Mouse (Mus musculus) ES-Bruce4 (cell line): ENCODE results near the gene Ntn1. TPM values are rescaled to one million over a fixed set of nuclear protein-coding genes. Genes with fewer than 3 reads are reported as not detected.

Source experiments
- H3K27ac ChIP-seq: 2 replicates; pipeline ENCODE4 v1.5.1; 2012; ENCODE audit warnings: low read length, inconsistent platforms; ENCODE audit not compliant: insufficient read depth
- H3K27me3 ChIP-seq: 2 replicates; pipeline ENCODE4 v1.6.1; 2012; ENCODE audit warnings: mild to moderate bottlenecking, low read length, inconsistent platforms; ENCODE audit not compliant: control insufficient read depth, poor library complexity, insufficient read depth, severe bottlenecking
- H3K36me3 ChIP-seq: 2 replicates; pipeline ENCODE4 v1.6.1; 2012; ENCODE audit warnings: inconsistent platforms, mild to moderate bottlenecking, low read length, moderate library complexity; ENCODE audit not compliant: control insufficient read depth, poor library complexity, insufficient read depth, severe bottlenecking
- H3K4me1 ChIP-seq: one replicate; pipeline ENCODE4 v1.8.1; 2011; ENCODE audit warnings: low read length; ENCODE audit not compliant: control insufficient read depth, insufficient read depth
- H3K4me3 ChIP-seq: 2 replicates; pipeline ENCODE4 v1.5.1; 2011; ENCODE audit warnings: low read depth, mild to moderate bottlenecking, low read length
- H3K9ac ChIP-seq: 2 replicates; pipeline ENCODE4 v1.6.1; 2012; ENCODE audit warnings: low read depth, mild to moderate bottlenecking, inconsistent platforms; ENCODE audit not compliant: poor library complexity, severe bottlenecking
- H3K9me3 ChIP-seq: replicated peaks from 2 replicates; pipeline ENCODE4 v1.6.1; 2012; ENCODE audit warnings: mild to moderate bottlenecking, low read length, inconsistent platforms; ENCODE audit not compliant: control insufficient read depth, poor library complexity, insufficient read depth, severe bottlenecking
- CTCF ChIP-seq: IDR thresholded peaks from one replicate; pipeline ENCODE4 v1.8.1; 2011; ENCODE audit warnings: low read depth, low read length
- EP300 ChIP-seq: IDR thresholded peaks from 2 replicates; pipeline ENCODE4 v1.6.1; 2011; ENCODE audit warnings: low read depth, low read length; ENCODE audit not compliant: insufficient read depth
- POLR2A ChIP-seq: IDR thresholded peaks from one replicate; pipeline ENCODE4 v1.8.1; 2011; ENCODE audit warnings: low read length; ENCODE audit not compliant: insufficient read depth
- polyA plus RNA-seq: library from polyadenylated mRNA; stranded (reverse); fragments of >200 nt; gene quantifications from 2 replicates; pipeline ENCODE4 v1.2.4, GENCODE M21; 2011; ENCODE audit warnings: low read depth; ENCODE audit not compliant: missing spikeins, insufficient read depth, insufficient read length

Ntn1 gene
- polyA plus RNA-seq, 1 experiment: 22.3 TPM

DNA sequence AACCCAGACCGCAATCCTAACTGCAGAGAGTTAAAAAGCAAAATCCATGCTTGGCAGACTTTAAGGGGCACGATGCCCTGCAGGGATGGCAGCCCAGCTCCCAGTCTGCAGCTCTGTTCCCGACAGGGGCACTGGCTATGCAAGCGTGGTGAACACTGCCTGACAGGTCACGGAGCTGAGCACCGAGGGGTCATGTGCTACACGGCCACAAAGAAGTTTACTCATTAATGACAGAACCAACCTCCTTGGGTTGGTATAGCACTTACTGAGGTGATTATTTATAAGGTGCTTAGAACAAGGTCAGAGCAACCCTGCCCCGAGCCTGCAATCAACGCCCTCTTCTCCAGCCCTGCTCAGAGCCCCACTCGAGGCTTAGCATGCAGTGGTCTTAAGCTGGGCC lies 27.5 kb downstream of the Ntn1 start:
- Histone ChIP-seq H3K9me3 (no peaks in the 10 kb centered on the region), H3K27ac (no peak overlapping the region), H3K9ac (no peak overlapping the region), H3K36me3 (peaks cover 5% of the 10 kb centered on the region; the same call in 1 of the 2 replicates), H3K4me3 (no peak overlapping the region), H3K27me3 (no peaks in the 10 kb centered on the region), H3K4me1 (no peaks in the 10 kb centered on the region)
- TF ChIP-seq CTCF (no peak), POLR2A (no peak), EP300 (no peak)

DNA sequence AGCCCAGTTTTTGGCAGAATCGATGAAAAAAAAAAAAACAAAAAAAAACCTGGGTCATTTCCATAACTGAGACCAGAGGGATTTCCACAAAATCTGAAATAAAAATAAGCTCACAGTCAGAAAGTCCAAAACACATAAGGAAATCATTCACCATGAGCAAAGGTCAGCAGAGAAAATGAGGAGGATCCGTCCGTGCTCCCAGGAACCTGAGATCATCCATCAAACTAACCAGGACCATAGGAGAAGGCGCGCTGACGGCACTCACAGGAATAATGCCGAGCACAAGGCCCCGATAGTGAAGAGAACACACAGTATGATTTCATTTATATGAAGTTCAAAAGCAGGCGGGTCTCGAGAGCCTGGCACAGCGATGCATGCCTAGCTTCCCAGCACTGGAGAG lies 29.0 kb downstream of the Ntn1 start:
- no peaks in the 10 kb centered on the region for H3K9me3 ChIP-seq
- TF ChIP-seq CTCF (no peak), EP300 (no peak), POLR2A (no peak)
- no peak overlapping the region for H3K4me3 ChIP-seq
- H3K27ac ChIP-seq: no peak overlapping the region
- 0 out of 2 replicates have a peak, but pooled peaks cover 2% of the 10 kb centered on the region for H3K36me3 ChIP-seq
- H3K27me3 ChIP-seq: no peaks in the 10 kb centered on the region
- H3K9ac ChIP-seq: no peak overlapping the region
- no peaks in the 10 kb centered on the region for H3K4me1 ChIP-seq

GRCm38 (mm10) chr11:68356901-68357300 lies 43.7 kb downstream of the Ntn1 start:
- Histone ChIP-seq H3K36me3 (no peaks in the 10 kb centered on the region), H3K4me3 (no peak overlapping the region), H3K27me3 (no peaks in the 10 kb centered on the region), H3K4me1 (peaks cover 1% of the 10 kb centered on the region), H3K9ac (no peak overlapping the region), H3K9me3 (no peaks in the 10 kb centered on the region; the same call in 1 of the 2 replicates), H3K27ac (no peak overlapping the region)
- no peak for TF ChIP-seq POLR2A
- TF ChIP-seq CTCF: no peak
- TF ChIP-seq EP300: no peak

GRCm38 (mm10) chr11:68355561-68355960 lies 45.1 kb downstream of the Ntn1 start:
- H3K9ac ChIP-seq: no peak overlapping the region
- peaks cover 3% of the 10 kb centered on the region for H3K4me1 ChIP-seq
- H3K9me3 ChIP-seq: peaks cover under 1% of the 10 kb centered on the region; the same call in 1 of the 2 replicates
- no peaks in the 10 kb centered on the region for H3K27me3 ChIP-seq
- H3K36me3 ChIP-seq: no peaks in the 10 kb centered on the region
- TF ChIP-seq EP300 (no peak), POLR2A (no peak), CTCF (no peak)
- H3K4me3 ChIP-seq: no peak overlapping the region
- H3K27ac ChIP-seq: no peak overlapping the region

GRCm38 (mm10) chr11:68354848-68355247 lies 45.8 kb downstream of the Ntn1 start:
- peaks cover 7% of the 10 kb centered on the region for H3K9me3 ChIP-seq
- H3K27ac ChIP-seq: no peak overlapping the region
- H3K27me3 ChIP-seq: no peaks in the 10 kb centered on the region
- H3K36me3 ChIP-seq: no peaks in the 10 kb centered on the region
- H3K4me3 ChIP-seq: no peak overlapping the region
- peaks cover 3% of the 10 kb centered on the region for H3K4me1 ChIP-seq
- TF ChIP-seq POLR2A (no peak), CTCF (no peak), EP300 (no peak)
- no peak overlapping the region for H3K9ac ChIP-seq

- no peak overlapping the region for H3K4me3 ChIP-seq
- no peaks in the 10 kb centered on the region for H3K36me3 ChIP-seq
- peaks cover 3% of the 10 kb centered on the region for H3K4me1 ChIP-seq
- peaks cover 9% of the 10 kb centered on the region for H3K9me3 ChIP-seq
- no peak overlapping the region for H3K9ac ChIP-seq
- no peak for TF ChIP-seq POLR2A
- no peak for TF ChIP-seq EP300
- TF ChIP-seq CTCF: no peak
- H3K27me3 ChIP-seq: no peaks in the 10 kb centered on the region; the same call in 1 of the 2 replicates
- H3K27ac ChIP-seq: no peak overlapping the region
Observed at GRCm38 (mm10) chr11:68352236-68352635, 48.4 kb downstream of the Ntn1 start.
